Mouse (Mus musculus) T-cell, adult 2 months (primary cell): ENCODE measurements around the gene Ky.

ENCODE experiments used
- DNase-seq: peaks from one replicate; pipeline ENCODE4 v3.0.0; 2022; ENCODE audit warnings: low spot score

Ky gene

DNA sequence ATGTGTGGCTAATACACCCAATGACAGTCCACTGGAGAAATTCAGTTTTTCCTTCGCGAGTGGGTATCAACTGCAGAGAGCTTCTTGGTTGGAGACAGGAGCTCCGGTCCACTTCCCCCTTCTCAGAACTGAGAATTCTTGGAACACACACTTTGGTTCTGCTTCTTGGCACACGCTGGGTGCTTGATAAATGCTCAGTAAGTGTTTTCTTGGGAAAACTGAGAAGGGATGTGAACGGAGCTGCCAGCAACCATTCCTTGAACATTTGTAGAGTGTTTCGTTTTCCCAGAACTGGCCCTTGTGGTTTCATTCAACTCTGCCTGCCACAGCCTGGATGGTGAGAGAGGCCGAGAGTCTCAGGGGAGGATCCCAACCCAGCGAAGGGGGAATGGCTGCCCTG, 43.7 kb downstream of the Ky start:
- DNase-seq, result no peak

DNA sequence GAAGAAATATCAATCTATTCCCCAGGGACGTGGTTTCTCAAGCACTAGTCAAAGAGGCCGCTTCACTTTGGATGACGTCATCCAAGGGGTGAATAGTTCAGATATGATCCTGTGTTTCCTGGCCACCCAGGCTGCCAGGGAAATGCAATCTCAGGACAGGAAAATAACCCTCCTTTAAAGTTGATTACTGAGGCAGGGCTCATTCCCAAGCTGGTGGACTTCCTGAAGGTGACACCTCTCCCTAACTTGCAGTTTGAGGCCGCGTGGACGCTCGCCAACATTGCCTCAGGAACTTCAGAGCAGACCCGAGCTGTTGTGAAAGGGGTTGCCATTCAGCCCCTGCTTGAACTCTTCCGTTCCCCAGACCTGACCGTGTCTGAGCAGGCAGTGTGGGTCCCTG, 46.2 kb downstream of the Ky start:
- no peak for DNase-seq

DNA sequence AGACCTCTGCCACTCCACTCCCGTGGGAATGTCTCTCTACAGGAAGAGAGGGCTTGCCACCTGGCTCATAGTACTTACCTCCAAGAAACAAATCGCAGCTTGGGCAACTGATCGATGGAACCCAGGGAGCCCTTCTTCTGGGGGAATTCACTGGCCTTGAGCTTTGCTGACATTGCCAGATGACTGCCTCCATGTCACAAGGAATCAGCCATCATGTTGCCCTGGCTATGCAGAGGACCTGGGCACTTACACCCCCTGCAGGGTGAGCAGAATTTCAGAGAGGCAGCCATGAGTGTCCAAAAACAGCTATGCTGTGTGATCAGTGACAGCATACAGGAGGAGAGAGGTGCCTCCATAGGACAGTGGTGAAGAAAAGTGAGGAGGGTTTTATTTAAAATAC, 48.2 kb downstream of the Ky start:
- DNase-seq, result no peak

DNA sequence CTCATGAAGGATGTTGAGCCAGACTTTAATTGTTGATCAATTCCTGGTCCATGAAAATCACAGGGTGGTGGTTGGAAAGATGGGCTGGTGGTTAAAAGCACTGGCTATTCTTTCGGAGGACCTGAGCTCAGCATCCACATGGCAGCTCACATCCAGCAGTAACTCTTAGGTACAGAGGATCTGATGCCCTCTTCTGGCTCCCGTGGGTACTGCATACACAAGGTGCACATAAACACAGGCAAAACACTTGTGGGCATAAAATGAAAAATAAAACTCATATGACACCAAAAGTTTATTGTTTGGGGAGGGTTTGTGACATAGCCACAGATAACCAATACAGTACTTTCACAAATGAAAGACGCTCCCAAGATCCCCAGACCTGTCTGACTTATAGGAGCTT, 52.9 kb downstream of the Ky start:
- DNase-seq, result no peak

DNA sequence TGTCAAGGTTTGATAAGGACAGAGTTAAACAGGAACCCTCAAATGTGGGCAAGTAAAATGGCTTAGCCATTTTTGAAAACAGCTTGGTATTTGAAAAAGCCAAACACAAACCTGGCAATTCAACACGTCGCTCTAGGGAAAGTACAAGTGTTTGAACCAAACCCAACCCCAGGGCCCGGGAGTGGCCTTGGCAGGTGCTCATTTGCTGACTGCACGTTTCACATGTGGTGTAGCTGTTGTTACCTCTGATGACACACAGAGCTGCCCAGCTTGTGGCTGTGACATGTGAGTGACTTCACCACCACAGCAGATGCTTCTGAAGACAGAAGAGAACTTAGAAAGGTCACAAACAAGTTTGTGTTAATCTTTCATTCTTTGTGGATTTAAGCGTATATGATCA, 67.3 kb downstream of the Ky start:
- DNase-seq, result peak; percentile 5

DNA sequence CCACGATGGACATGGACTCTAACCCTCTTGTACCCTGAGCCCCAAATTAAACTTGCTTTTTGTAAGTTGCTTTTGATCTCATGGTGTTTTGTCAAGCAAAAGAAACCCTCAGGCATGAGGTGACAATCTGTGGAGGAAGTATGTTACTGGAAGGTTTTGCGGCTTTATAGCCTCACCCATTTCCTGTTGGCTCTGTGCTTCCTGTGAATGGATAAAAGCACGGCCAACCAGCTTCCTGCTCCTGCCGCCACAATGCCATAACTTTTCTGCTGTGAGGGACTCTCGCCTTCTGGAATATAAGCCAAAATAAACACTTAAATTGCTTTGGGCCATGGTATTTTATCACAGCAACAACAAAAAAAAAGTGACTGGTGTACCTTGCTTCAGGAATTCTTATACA, 71.9 kb downstream of the Ky start:
- peak; percentile 34 for DNase-seq

DNA sequence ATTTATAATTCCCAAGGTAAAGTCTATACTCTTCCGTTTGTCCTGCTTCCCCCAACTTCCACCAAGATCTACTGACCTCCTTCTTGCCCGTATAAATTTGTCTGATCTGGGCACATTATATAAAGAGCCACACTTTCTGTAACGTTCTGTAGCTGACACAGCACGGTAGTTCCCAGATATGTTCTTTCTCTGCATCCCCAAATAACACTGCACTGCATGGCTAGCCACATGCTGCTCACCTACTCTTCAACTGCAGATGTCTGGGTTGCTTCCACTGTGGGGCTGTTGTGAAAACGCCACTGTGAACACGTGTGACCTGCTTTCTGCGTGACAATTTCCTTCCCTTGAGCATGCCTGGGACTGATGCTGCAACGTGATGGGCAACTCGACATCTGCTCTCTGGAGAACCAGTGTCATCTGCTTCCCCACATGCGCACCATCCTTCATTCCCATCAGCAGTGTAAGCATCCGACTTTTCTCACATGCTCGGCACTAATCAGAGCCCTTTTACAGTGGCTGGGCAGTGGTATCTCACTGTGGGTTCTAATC, 76.4 kb downstream of the Ky start:
- DNase-seq, result no peak

DNA sequence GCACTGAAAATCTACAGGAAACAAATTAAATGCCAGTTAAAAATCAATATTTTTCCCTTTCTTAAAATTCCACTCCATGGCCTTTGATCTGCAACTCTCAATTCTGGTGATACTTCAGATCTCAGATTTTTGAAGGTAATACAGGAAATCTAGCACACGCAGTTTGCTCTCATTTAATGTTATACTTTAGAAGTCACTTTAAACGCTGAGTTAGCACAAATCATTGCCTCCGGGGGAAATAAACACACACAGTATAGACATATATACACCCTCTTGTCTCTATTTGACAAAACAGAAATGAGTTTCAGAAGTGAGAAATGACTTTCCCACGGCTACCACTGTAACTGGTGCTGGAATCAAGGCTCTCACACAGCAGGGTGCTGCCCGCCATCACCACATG, 81.8 kb downstream of the Ky start:
- DNase-seq, result no peak

DNA sequence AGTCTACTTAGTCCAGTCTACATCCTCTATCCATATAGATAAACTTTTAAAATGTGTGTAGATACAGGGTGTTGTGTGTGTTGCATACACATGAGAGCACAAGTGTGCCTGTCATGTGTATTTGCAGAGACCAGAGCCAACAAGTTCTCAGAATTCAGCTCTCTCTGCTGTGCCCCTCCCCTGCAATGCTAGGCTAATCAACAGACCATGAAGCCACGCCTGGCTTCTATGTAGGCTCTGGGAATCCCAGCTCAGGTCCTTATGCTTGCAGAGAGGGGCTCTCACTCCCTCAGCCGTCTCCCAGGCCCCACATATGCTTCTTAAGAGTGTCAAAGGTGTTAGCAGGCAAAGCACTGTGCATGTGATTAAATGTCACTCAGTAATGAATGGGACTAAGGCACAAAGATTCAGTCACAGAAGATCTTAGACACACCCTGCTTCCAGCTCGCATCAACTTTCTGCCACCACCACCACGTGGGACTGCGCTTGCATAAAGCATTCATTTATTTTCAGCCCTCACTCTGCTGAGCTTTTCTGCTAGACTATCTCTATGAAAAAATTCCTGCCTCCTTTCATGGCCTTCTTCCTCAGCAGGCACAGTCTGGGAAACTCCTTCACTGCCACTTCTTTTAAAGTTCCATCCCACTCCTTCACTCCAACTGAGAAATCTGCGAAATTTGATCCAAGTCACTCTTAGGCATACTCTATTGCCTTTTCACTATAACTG, 89.3 kb downstream of the Ky start:
- no peak for DNase-seq
